Mouse (Mus musculus) CD4-positive, CD25-positive, alpha-beta regulatory T cell, adult 2 months (primary cell): ENCODE results near the gene Dpp3.
"Not testable (repeated sequence)": the region's sequence is repeated elsewhere in the genome, so short reads cannot be mapped to it uniquely, and the experiment has no call there.

Experiments
- DNase-seq: peaks from one replicate; pipeline ENCODE4 v3.0.0-alpha.2; 2012; ENCODE audit warnings: low read depth, low spot score

The Dpp3 gene

GRCm38 (mm10) chr19:4896780-4897520 is 31.1 kb downstream of the Dpp3 start:
- DNase-seq, result no peak

- DNase-seq, result no peak
Measured at GRCm38 (mm10) chr19:4891798-4892197, 36.3 kb downstream of the Dpp3 start.

DNA sequence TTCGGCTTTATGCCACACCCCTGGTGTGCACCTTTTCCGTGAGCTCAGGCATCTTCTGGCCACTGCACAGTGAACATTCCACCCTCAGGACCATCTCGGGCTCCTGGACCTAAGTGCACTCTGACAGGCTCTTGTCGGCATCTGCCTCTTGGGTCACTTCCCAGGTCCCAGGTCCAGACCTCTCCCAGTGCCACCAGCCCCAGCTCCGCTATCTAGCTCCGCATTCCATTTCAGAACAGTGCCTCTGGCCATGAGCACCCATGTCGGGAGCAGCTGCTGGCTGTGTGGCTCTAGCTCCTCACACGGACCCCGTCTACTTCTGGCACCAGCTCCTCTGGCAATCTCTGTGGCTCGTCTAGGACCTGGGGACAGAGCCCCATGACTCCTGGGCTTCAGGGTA is 38.3 kb downstream of the Dpp3 start:
- no peak for DNase-seq

DNA sequence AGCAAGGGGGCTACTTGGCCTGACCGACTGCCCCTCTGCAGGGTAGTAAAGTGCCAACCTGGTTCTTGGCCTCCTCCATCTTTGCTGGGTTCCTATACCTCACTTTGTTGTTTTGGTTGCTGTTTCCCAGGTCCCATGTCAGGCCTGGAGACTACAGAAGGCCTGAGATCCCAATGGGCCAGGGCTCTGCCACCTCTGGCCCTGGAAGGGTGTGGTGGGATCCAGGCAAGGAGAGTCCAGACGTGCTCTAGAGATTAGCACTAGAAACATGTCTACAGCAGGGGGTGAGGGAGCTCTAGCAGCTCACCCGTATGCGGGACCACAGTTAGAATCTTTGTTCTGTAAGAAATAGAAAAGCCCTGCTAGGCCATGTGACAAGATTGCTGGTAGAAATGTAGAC is 44.1 kb downstream of the Dpp3 start:
- no peak for DNase-seq

- DNase-seq, result no peak
Measured at GRCm38 (mm10) chr19:4879324-4879703, 48.8 kb downstream of the Dpp3 start.

- DNase-seq, result peak; percentile 95
Measured at GRCm38 (mm10) chr19:4878405-4879323, 49.4 kb downstream of the Dpp3 start, which contains the start of gene Zdhhc24. Gene Zdhhc24, plus strand, starts transcription at chr19:4878668.

DNA sequence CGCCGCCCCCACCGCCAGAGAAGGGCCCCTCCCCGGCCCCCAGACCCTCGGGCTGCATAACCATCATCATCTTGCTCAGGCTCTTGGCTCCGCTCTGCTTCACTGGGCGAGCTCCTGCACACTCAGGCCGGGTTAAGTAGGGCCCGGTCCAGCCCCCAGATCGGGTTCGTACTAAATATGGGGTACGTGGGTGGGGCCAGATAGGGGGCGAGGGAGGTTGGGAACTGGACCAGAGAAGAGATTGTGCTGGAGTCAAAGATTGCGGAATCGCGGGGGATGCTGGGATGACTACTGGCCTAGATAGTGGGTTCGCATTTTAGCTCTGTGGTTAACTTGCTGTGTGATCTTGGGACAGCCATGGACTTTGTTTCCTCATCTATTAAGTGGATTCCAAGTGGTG is 50.3 kb downstream of the Dpp3 start, which contains the start of gene Actn3:
TSS of gene Actn3 (minus strand) at position 125 of the 400 bp plus-strand sequence.
- DNase-seq, result no peak

DNA sequence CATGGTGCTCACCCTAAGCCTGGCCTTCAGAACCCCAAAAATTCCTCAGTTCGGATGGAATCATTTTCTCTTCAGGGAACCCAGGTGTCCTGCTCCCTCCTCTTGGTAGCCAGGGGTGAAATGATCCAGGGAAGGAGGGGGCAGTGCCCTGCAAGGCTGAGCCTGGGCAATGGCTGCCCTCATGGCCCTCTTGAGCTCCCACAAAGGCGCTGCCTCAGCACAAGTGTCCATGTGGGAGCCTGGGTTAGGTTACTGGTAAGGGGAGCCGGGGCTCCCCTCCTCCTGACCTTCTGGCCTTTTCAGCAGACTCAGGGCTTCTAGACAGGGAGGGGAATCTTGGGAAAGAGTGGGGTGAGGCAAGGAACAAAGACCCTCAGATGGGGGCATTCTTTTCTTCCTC is 51.3 kb downstream of the Dpp3 start:
- no peak for DNase-seq

DNA sequence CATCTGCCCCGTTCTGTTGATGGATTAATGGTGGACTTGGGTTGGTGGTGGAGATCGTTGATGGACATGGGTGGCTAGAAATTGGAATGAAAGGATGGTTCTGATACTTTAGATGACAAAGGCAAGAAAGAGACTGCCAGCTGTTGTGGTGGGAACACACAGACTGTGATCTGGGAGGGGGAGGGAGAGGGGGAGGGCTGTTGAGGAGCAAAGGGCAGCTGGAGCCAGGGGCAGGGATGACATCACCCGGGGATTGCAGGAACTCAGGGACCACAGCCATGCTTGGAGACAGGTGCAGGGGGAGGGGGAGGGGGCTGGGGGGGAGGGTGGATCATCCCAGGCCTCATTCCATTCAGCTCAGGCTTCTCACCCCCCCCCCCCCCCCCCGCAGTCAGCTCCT is 51.8 kb downstream of the Dpp3 start:
- DNase-seq, result no peak

- DNase-seq, result not testable (repeated sequence)
Measured at GRCm38 (mm10) chr19:4874613-4875012, 53.5 kb downstream of the Dpp3 start.

DNA sequence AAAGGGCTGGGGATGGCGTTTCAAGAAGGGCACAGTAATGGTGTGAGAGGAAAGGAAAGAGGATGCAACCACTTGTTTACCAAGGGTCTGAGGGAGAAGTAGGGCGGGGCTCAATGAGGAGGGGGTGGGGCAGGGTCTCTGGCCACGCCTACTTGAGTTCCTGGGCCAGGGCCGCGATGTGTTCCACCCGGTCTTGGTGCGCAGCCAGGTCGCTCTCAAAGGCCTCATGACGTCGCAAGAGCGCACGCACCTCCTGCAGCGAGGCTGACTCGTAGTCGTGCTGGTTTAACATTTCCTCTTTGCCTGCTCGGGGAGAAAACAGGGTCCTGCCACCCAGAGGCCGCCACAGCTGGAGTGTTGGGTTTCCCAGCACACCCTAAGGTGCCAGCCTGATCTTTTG is 62.9 kb downstream of the Dpp3 start:
- DNase-seq, result peak; percentile 65

DNA sequence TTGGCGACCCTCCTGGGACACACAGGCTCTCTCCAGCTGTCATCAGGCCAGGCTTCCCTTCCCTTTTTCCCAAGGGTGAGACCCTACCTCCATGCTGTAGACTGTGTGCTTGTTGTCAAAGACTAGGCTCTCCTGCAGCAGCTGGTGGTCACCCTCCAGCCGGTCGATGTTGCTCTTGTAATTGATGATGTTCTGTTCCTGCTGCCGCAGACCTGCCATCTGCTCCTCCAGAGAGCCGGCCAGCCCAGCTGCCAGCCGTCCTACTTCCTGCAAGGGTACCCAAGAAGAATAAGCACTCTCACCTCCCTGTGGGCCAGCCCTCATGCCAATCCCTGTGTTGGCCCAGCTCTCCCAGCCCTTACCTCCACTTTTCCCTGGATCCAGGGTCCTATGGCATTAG is 65.0 kb downstream of the Dpp3 start:
- DNase-seq, result no peak

GRCm38 (mm10) chr19:4859081-4859480 is 69.0 kb downstream of the Dpp3 start:
- no peak for DNase-seq
